Mouse (Mus musculus): ENCODE measurements at regions not wholly inside any gene's neighbourhood (a gene's known extent, or its start where the extent isn't known, plus 50 kb on each side); places are given as distances from the start of the nearest gene placed in this dataset.

- TF ChIP-seq MAFK (IDR thresholded peaks at IDR 0.05; ENCODE audit: insufficient read depth, low read depth, low read length) (no peak), ZNF384 (IDR thresholded peaks at IDR 0.05; ENCODE audit: low read depth, low read length) (no peak), CHD2 (IDR thresholded peaks at IDR 0.05; ENCODE audit: low read depth, low read length) (no peak), ZC3H11A (IDR thresholded peaks at IDR 0.05; ENCODE audit: borderline replicate concordance, low read depth, low read length) (no peak), HCFC1 (IDR thresholded peaks at IDR 0.05; ENCODE audit: borderline replicate concordance, insufficient read depth, low read length) (no peak)
- Histone ChIP-seq H3K9me3 (ENCODE audit: control insufficient read depth, insufficient read depth, low read depth, low read length) (no peaks in the 10 kb centered on the region), H3K4me1 (ENCODE audit: control insufficient read depth in 2 of 2, insufficient read depth in 2 of 2, low read length in 2 of 2, poor library complexity in 1 of 2) (no peaks in the 10 kb centered on the region), H3K27ac (ENCODE audit: insufficient read depth, low read depth, low read length, poor library complexity, severe bottlenecking) (no peak overlapping the region), H3K9ac (ENCODE audit: insufficient read depth, low read depth, low read length, poor library complexity, severe bottlenecking) (no peak overlapping the region), H3K36me3 (ENCODE audit: control insufficient read depth, insufficient read depth, low read length, poor library complexity, severe bottlenecking) (no peaks in the 10 kb centered on the region), H3K4me3 (ENCODE audit: insufficient read depth in 1 of 2, low read depth in 1 of 2, low read length in 2 of 2, poor library complexity in 1 of 2, severe bottlenecking in 1 of 2) (no peak overlapping the region)
- DNase-seq (ENCODE audit: low read depth, low spot score), result no peak
- in situ Hi-C loops (cut with MboI; ENCODE audit: low sequenced_read_pairs in 2 of 2, unreplicated experiment in 2 of 2), result no loop called here
Measured at GRCm38 (mm10) chr14:61874206-61874605, 266.9 kb downstream of the Kcnrg start.

GRCm38 (mm10) chr14:61879416-61879815 lies 272.2 kb downstream of the Kcnrg start:
- Histone ChIP-seq H3K36me3 (ENCODE audit: control insufficient read depth, insufficient read depth, low read length, poor library complexity, severe bottlenecking) (no peaks in the 10 kb centered on the region), H3K4me1 (ENCODE audit: control insufficient read depth in 2 of 2, insufficient read depth in 2 of 2, low read length in 2 of 2, poor library complexity in 1 of 2) (no peaks in the 10 kb centered on the region), H3K9ac (ENCODE audit: insufficient read depth, low read depth, low read length, poor library complexity, severe bottlenecking) (no peak overlapping the region), H3K27ac (ENCODE audit: insufficient read depth, low read depth, low read length, poor library complexity, severe bottlenecking) (no peak overlapping the region), H3K4me3 (ENCODE audit: insufficient read depth in 1 of 2, low read depth in 1 of 2, low read length in 2 of 2, poor library complexity in 1 of 2, severe bottlenecking in 1 of 2) (no peak overlapping the region), H3K9me3 (ENCODE audit: control insufficient read depth, insufficient read depth, low read depth, low read length) (no peaks in the 10 kb centered on the region)
- in situ Hi-C loops (cut with MboI; ENCODE audit: low sequenced_read_pairs in 2 of 2, unreplicated experiment in 2 of 2), result no loop called here
- TF ChIP-seq HCFC1 (IDR thresholded peaks at IDR 0.05; ENCODE audit: borderline replicate concordance, insufficient read depth, low read length) (no peak), MAFK (IDR thresholded peaks at IDR 0.05; ENCODE audit: insufficient read depth, low read depth, low read length) (no peak), CHD2 (IDR thresholded peaks at IDR 0.05; ENCODE audit: low read depth, low read length) (no peak), ZNF384 (IDR thresholded peaks at IDR 0.05; ENCODE audit: low read depth, low read length) (no peak), ZC3H11A (IDR thresholded peaks at IDR 0.05; ENCODE audit: borderline replicate concordance, low read depth, low read length) (no peak)
- no peak for DNase-seq (ENCODE audit: low read depth, low spot score)

GRCm38 (mm10) chr14:61880514-61881259 lies 273.4 kb downstream of the Kcnrg start:
- no peak overlapping the region for H3K27ac ChIP-seq (ENCODE audit: insufficient read depth, low read depth, low read length, poor library complexity, severe bottlenecking)
- no peak for DNase-seq (ENCODE audit: low read depth, low spot score)
- no peaks in the 10 kb centered on the region for H3K36me3 ChIP-seq (ENCODE audit: control insufficient read depth, insufficient read depth, low read length, poor library complexity, severe bottlenecking)
- peak; percentile 62 for TF ChIP-seq ZNF384 (IDR thresholded peaks at IDR 0.05; ENCODE audit: low read depth, low read length)
- no peak for TF ChIP-seq ZC3H11A (IDR thresholded peaks at IDR 0.05; ENCODE audit: borderline replicate concordance, low read depth, low read length)
- in situ Hi-C loops (cut with MboI; ENCODE audit: low sequenced_read_pairs in 2 of 2, unreplicated experiment in 2 of 2), result no loop called here
- H3K4me1 ChIP-seq (ENCODE audit: control insufficient read depth in 2 of 2, insufficient read depth in 2 of 2, low read length in 2 of 2, poor library complexity in 1 of 2), result no peaks in the 10 kb centered on the region
- H3K9me3 ChIP-seq (ENCODE audit: control insufficient read depth, insufficient read depth, low read depth, low read length), result no peaks in the 10 kb centered on the region
- no peak overlapping the region for H3K9ac ChIP-seq (ENCODE audit: insufficient read depth, low read depth, low read length, poor library complexity, severe bottlenecking)
- no peak overlapping the region for H3K4me3 ChIP-seq (ENCODE audit: insufficient read depth in 1 of 2, low read depth in 1 of 2, low read length in 2 of 2, poor library complexity in 1 of 2, severe bottlenecking in 1 of 2)

- no peaks in the 10 kb centered on the region for H3K36me3 ChIP-seq (ENCODE audit: control insufficient read depth, insufficient read depth, low read length, poor library complexity, severe bottlenecking)
- no peak overlapping the region for H3K27ac ChIP-seq (ENCODE audit: insufficient read depth, low read depth, low read length, poor library complexity, severe bottlenecking)
- no peaks in the 10 kb centered on the region for H3K9me3 ChIP-seq (ENCODE audit: control insufficient read depth, insufficient read depth, low read depth, low read length)
- TF ChIP-seq ZC3H11A (IDR thresholded peaks at IDR 0.05; ENCODE audit: borderline replicate concordance, low read depth, low read length) (no peak), HCFC1 (IDR thresholded peaks at IDR 0.05; ENCODE audit: borderline replicate concordance, insufficient read depth, low read length) (no peak), ZNF384 (IDR thresholded peaks at IDR 0.05; ENCODE audit: low read depth, low read length) (no peak), MAFK (IDR thresholded peaks at IDR 0.05; ENCODE audit: insufficient read depth, low read depth, low read length) (no peak), CHD2 (IDR thresholded peaks at IDR 0.05; ENCODE audit: low read depth, low read length) (no peak)
- no peak overlapping the region for H3K9ac ChIP-seq (ENCODE audit: insufficient read depth, low read depth, low read length, poor library complexity, severe bottlenecking)
- no peaks in the 10 kb centered on the region for H3K4me1 ChIP-seq (ENCODE audit: control insufficient read depth in 2 of 2, insufficient read depth in 2 of 2, low read length in 2 of 2, poor library complexity in 1 of 2)
- no peak overlapping the region for H3K4me3 ChIP-seq (ENCODE audit: insufficient read depth in 1 of 2, low read depth in 1 of 2, low read length in 2 of 2, poor library complexity in 1 of 2, severe bottlenecking in 1 of 2)
- DNase-seq (ENCODE audit: low read depth, low spot score), result no peak
- in situ Hi-C loops (cut with MboI; ENCODE audit: low sequenced_read_pairs in 2 of 2, unreplicated experiment in 2 of 2), result no loop called here
Measured at GRCm38 (mm10) chr14:61885241-61886015, 278.2 kb downstream of the Kcnrg start.

Measured in ES-E14 (cell line).